Mouse (Mus musculus): ENCODE measurements around the gene Mvp. TPM values are rescaled to one million over a fixed set of nuclear protein-coding genes. Genes with fewer than 3 reads are reported as not detected.

Gene Mvp
- polyA plus RNA-seq, 1 experiment from 2014 or later, result 4.8 TPM

DNA sequence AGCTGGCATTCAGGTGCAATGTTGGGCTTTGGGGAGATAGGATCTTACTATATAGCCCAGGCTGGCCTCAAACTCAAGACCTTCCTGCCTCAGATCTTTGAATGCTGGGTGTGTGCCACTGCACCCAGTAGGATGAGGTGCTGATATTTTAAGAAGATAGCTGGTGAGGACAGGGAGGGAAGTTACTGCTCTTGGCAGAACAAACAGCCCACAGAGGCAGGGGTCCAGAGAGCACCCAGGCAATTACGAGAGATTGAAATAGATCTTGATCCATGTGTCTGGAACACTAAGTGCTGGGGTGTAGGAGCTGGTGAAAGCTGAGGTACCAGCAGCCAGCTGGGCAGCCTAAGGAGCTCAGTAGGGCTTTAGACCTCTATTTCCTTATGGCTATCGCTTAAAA is 32.8 kb downstream of the Mvp start:
- 94% methylated on average over 2 of the region's 2 CpGs for WGBS

GRCm38 (mm10) chr7:126978841-126979240 is 35.6 kb downstream of the Mvp start:
- no peak for ATAC-seq (ENCODE audit: low FRiP score, low read depth)
- no peak overlapping the region for H3K4me3 ChIP-seq
- WGBS, result 87% methylated on average over 6 of the region's 6 CpGs

More for the DNA sequence above, 32.8 kb downstream of the Mvp start:
- no peak overlapping the region for H3K4me2 ChIP-seq
- H3K4me1 ChIP-seq (replicated peaks), result peaks cover 12% of the 10 kb centered on the region
- ATAC-seq (ENCODE audit: low FRiP score, low read depth), result no peak
- no peaks in the 10 kb centered on the region for H3K9me3 ChIP-seq
- H3K4me3 ChIP-seq, result no peak overlapping the region
- no peaks in the 10 kb centered on the region for H3K27me3 ChIP-seq
- peaks cover 23% of the 10 kb centered on the region; the same call in 1 of the 2 replicates for H3K36me3 ChIP-seq
- H3K9ac ChIP-seq, result no peak overlapping the region
- H3K27ac ChIP-seq (replicated peaks), result no peak overlapping the region

GRCm38 (mm10) chr7:126976878-126977459 is 37.5 kb downstream of the Mvp start:
- no peak for ATAC-seq (ENCODE audit: low FRiP score, low read depth)
- no peaks in the 10 kb centered on the region for H3K9me3 ChIP-seq
- 30% methylated on average over 14 of the region's 14 CpGs for WGBS
- no peaks in the 10 kb centered on the region for H3K27me3 ChIP-seq
- peak overlapping the region; percentile 99 for H3K4me3 ChIP-seq
- peak overlapping the region; percentile 100 for H3K9ac ChIP-seq
- H3K36me3 ChIP-seq, result peaks cover 27% of the 10 kb centered on the region
- H3K4me1 ChIP-seq (replicated peaks), result peaks cover 16% of the 10 kb centered on the region
- peak overlapping the region; percentile 99 for H3K27ac ChIP-seq (replicated peaks)
- peak overlapping the region; percentile 71 for H3K4me2 ChIP-seq

More at GRCm38 (mm10) chr7:126978841-126979240, 35.6 kb downstream of the Mvp start:
- Histone ChIP-seq H3K4me1 (replicated peaks) (peaks cover 16% of the 10 kb centered on the region), H3K4me2 (no peak overlapping the region), H3K9ac (no peak overlapping the region), H3K27ac (replicated peaks) (no peak overlapping the region), H3K36me3 (peaks cover 23% of the 10 kb centered on the region; the same call in 1 of the 2 replicates), H3K9me3 (no peaks in the 10 kb centered on the region), H3K27me3 (no peaks in the 10 kb centered on the region)

DNA sequence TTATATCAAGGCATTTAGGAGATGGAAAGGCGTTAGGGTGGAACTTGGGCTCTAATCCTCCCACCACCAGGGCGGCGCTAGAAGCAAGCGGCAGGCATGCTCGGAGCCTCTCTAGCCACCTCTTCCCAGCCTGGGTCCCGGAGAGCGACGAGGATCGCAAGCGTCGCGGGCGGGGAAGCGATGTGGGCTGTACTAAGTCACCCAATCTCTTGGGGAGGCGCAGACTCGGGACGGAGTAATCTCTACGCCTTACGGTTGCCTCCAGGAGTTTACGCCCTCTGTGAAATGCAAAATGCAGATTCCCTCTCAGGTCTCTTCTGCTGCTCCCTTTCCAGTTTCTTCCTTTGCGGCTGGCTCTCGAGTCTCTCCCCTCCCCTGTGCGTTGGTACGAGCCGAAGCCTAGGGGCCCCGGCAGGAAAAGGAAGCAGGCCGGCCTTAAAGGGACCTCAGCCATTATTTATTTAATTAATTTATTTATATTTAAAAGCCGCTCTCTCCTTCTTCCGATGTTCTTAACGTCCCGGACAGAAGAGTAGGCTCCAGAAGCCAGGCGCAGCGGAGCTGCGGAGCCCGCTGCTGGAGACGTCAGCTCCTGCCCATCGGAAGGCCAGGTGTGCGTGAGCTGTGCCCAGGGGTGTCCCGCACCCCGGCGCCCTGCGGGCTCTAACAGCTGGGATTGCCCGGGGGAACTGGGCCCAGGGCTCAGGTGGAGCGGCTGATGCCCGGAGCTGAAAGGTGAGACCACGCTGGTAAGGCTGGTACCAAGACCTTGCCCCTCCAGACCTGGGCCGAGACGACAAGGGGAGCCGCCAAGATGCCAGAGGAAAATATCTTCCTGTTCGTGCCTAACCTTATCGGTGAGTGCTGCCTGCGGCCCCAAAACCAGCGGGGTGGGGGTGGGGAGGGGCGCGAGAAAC is 38.2 kb downstream of the Mvp start, which contains the start of gene Cdiptos:
Cdiptos (minus strand) TSS at position 149 of the 917 bp plus-strand sequence.
- Histone ChIP-seq H3K4me1 (replicated peaks) (peaks cover 16% of the 10 kb centered on the region), H3K4me3 (peak within 1 kb of the TSS; percentile 99), H3K27ac (replicated peaks) (peak within 1 kb of the TSS; percentile 99), H3K4me2 (peak within 1 kb of the TSS; percentile 71), H3K36me3 (peaks cover 33% of the 10 kb centered on the region), H3K9ac (peak within 1 kb of the TSS; percentile 100), H3K9me3 (no peaks in the 10 kb centered on the region), H3K27me3 (no peaks in the 10 kb centered on the region)
- ATAC-seq (ENCODE audit: low FRiP score, low read depth), result peak; percentile 95
- WGBS, result under 1% methylated on average over 55 of the region's 55 CpGs

DNA sequence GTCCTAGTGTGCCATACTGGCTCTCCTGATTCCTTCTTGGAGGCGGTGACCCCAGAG is 38.7 kb downstream of the Mvp start, which contains the start of gene Cdipt:
Cdipt (plus strand) TSS at position 22 of the 57 bp plus-strand sequence.
- ATAC-seq (ENCODE audit: low FRiP score, low read depth), result no peak
- Histone ChIP-seq H3K27ac (replicated peaks) (peak within 1 kb of the TSS; percentile 99), H3K9me3 (no peaks in the 10 kb centered on the region), H3K27me3 (no peaks in the 10 kb centered on the region), H3K4me3 (peak within 1 kb of the TSS; percentile 99), H3K9ac (peak within 1 kb of the TSS; percentile 100), H3K4me2 (peak within 1 kb of the TSS; percentile 71), H3K36me3 (peaks cover 33% of the 10 kb centered on the region), H3K4me1 (replicated peaks) (peaks cover 16% of the 10 kb centered on the region)
- WGBS, result 15% methylated on average over 1 of the region's 1 CpGs

DNA sequence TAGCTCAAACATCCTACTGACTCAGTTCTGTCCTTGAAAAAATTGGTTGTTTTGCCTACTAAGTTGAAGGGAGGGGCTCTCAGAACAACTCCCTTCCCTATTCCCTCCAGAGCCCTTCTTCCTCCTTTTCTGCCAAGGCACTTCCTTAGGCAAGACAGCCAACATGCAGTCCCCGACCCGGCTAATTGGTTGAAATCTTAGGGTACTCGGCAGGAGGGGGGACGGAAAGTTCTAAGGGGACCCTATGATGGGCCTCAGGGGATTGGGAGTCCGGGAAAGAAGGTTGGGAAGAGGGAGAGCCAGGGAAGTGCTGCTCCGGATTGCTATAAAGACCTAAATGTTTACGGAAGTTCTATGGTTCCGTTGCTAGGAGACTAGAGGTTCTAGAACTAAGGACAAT is 38.9 kb downstream of the Mvp start:
- Histone ChIP-seq H3K9ac (no peak overlapping the region), H3K4me1 (replicated peaks) (peaks cover 16% of the 10 kb centered on the region), H3K9me3 (no peaks in the 10 kb centered on the region), H3K27me3 (no peaks in the 10 kb centered on the region), H3K27ac (replicated peaks) (peak overlapping the region; percentile 99), H3K36me3 (peaks cover 36% of the 10 kb centered on the region), H3K4me3 (peak overlapping the region; percentile 99), H3K4me2 (peak overlapping the region; percentile 71)
- 15% methylated on average over 8 of the region's 8 CpGs for WGBS
- ATAC-seq (ENCODE audit: low FRiP score, low read depth), result no peak

GRCm38 (mm10) chr7:126967361-126967760 is 47.1 kb downstream of the Mvp start:
- Histone ChIP-seq H3K36me3 (peaks cover 81% of the 10 kb centered on the region), H3K4me2 (no peak overlapping the region), H3K4me3 (no peak overlapping the region), H3K4me1 (replicated peaks) (no peaks in the 10 kb centered on the region), H3K9me3 (no peaks in the 10 kb centered on the region), H3K27me3 (0 out of 2 replicates have a peak, but pooled peaks cover 2% of the 10 kb centered on the region), H3K27ac (replicated peaks) (no peak overlapping the region), H3K9ac (no peak overlapping the region)
- 57% methylated on average over 5 of the region's 6 CpGs for whole genome bisulfite sequencing
- no peak for ATAC-seq (ENCODE audit: low FRiP score, low read depth)

- no peak overlapping the region for H3K4me3 ChIP-seq
- H3K27me3 ChIP-seq, result 0 out of 2 replicates have a peak, but pooled peaks cover 7% of the 10 kb centered on the region
- no peak overlapping the region for H3K4me2 ChIP-seq
- H3K4me1 ChIP-seq (replicated peaks), result no peaks in the 10 kb centered on the region
- H3K36me3 ChIP-seq, result peaks cover 81% of the 10 kb centered on the region
- no peaks in the 10 kb centered on the region for H3K9me3 ChIP-seq
- no peak for ATAC-seq (ENCODE audit: low FRiP score, low read depth)
- no peak overlapping the region for H3K9ac ChIP-seq
- no peak overlapping the region for H3K27ac ChIP-seq (replicated peaks)
- WGBS, result 59% methylated on average over 3 of the region's 3 CpGs
These were observed 48.9 kb downstream of the Mvp start for GRCm38 (mm10) chr7:126965568-126965967.

DNA sequence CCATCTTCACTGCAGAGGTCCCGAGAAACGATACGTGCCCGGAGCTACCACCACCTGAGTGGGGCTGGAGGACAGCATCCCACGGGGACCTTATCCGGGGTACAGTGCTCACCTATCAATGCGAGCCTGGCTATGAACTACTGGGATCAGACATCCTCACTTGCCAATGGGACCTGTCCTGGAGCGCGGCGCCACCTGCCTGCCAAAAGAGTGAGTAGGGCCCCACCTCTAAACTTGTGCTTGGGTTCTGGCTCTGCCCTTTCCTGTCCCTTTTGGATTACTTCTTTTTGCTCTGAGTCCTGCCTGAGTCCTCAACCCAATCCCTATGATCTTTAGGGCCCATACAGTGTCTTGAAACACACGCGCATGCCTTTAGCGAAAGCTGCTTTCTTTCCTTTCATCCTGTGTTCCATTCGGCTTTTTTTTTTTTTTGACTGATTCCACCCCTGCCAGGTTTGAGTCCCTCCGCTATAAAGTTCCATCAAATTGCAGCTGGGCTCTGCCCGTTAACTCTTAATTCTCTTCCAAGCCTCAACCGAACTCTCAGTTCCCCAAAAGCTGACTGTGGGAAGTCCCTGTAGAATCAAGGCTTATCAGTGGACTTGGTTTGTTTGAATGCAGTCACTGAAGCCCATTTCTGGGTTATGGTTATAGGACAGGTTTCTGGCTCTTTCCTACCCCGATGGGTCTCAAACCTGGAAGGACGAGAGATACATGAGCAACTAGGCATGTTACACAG is 50.7 kb downstream of the Mvp start:
- Histone ChIP-seq H3K36me3 (peaks cover 80% of the 10 kb centered on the region), H3K9ac (no peak overlapping the region)

GRCm38 (mm10) chr7:126961965-126962364 is 52.5 kb downstream of the Mvp start:
- H3K27ac ChIP-seq (replicated peaks), result no peak overlapping the region
- no peak overlapping the region for H3K9ac ChIP-seq
- no peaks in the 10 kb centered on the region for H3K4me1 ChIP-seq (replicated peaks)
- H3K27me3 ChIP-seq, result 0 out of 2 replicates have a peak, but pooled peaks cover 7% of the 10 kb centered on the region
- ATAC-seq (ENCODE audit: low FRiP score, low read depth), result no peak
- no peaks in the 10 kb centered on the region for H3K9me3 ChIP-seq
- no peak overlapping the region for H3K4me2 ChIP-seq
- H3K4me3 ChIP-seq, result no peak overlapping the region
- WGBS, result 89% methylated on average over 4 of the region's 4 CpGs
- H3K36me3 ChIP-seq, result peaks cover 82% of the 10 kb centered on the region

More for the DNA sequence above, 50.7 kb downstream of the Mvp start:
- Histone ChIP-seq H3K27ac (replicated peaks) (no peak overlapping the region), H3K4me3 (no peak overlapping the region), H3K27me3 (0 out of 2 replicates have a peak, but pooled peaks cover 7% of the 10 kb centered on the region), H3K4me2 (no peak overlapping the region), H3K4me1 (replicated peaks) (no peaks in the 10 kb centered on the region), H3K9me3 (no peaks in the 10 kb centered on the region)
- 33% methylated on average over 19 of the region's 19 CpGs for WGBS
- no peak for ATAC-seq (ENCODE audit: low FRiP score, low read depth)

DNA sequence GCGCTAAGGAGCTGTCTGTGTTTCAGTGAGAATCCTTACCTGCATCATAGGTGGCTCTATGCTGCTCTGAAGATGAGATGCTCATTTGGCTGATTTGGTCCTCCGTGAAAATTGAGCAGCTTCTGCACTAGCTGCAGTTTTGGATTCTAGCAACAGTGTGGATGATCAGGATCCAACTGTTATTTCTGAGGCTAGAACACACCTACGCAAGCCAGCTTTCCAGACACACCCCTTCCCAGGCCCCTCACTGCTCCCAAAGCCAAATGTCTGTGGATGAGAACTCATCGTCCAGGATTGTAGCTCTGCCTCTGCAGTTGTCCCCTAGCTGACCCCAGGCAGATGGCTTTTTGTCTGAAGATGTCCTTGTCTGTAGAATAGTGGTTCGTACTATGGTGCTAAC is 53.3 kb downstream of the Mvp start:
- ATAC-seq (ENCODE audit: low FRiP score, low read depth), result no peak
- Histone ChIP-seq H3K27ac (replicated peaks) (no peak overlapping the region), H3K9ac (no peak overlapping the region), H3K4me2 (no peak overlapping the region), H3K4me3 (no peak overlapping the region), H3K4me1 (replicated peaks) (no peaks in the 10 kb centered on the region), H3K36me3 (peaks cover 74% of the 10 kb centered on the region), H3K9me3 (no peaks in the 10 kb centered on the region), H3K27me3 (0 out of 2 replicates have a peak, but pooled peaks cover 7% of the 10 kb centered on the region)
- 84% methylated on average over 5 of the region's 5 CpGs for WGBS

DNA sequence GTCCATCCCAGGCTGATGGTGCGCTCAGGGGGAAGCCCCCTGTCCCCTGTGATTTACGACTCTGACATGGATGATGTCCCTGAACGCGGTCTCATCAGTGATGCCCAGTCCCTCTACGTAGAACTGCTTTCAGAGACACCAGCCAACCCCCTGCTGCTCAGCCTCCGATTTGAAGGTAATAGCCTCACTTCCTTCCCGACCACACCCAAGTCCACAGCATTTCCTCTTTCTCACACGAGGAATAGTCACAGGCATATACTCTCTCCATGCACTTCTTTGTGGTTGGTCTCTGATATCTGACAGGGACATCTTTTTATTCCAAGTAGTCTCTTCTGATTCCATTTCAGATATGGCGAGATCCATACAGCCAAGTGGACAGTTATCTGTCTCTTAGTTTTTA is 54.6 kb downstream of the Mvp start:
- no peak overlapping the region for H3K4me2 ChIP-seq
- H3K27ac ChIP-seq (replicated peaks), result no peak overlapping the region
- H3K4me1 ChIP-seq (replicated peaks), result no peaks in the 10 kb centered on the region
- 0 out of 2 replicates have a peak, but pooled peaks cover 7% of the 10 kb centered on the region for H3K27me3 ChIP-seq
- 74% methylated on average over 9 of the region's 9 CpGs for WGBS
- H3K9me3 ChIP-seq, result no peaks in the 10 kb centered on the region
- H3K4me3 ChIP-seq, result no peak overlapping the region
- no peak for ATAC-seq (ENCODE audit: low FRiP score, low read depth)
- H3K9ac ChIP-seq, result no peak overlapping the region
- peaks cover 71% of the 10 kb centered on the region for H3K36me3 ChIP-seq

Data from hindbrain, embryonic 15.5 days (tissue).